Mouse (Mus musculus) CD8-positive naive resting alpha-beta T cell, adult 2 months (primary cell): ENCODE measurements around the gene Zkscan5.
"Not testable (repeated sequence)": the region's sequence is repeated elsewhere in the genome, so short reads cannot be mapped to it uniquely, and the experiment has no call there.

ENCODE experiments used
- DNase-seq, 2 experiments: peaks; one replicate each; pipeline ENCODE4 v3.0.0; 2022; ENCODE audit warnings: low read depth in 2 of 2, low spot score in 2 of 2

Gene Zkscan5

GRCm38 (mm10) chr5:145203936-145204691 lies at the start of gene Zkscan5:
Gene Zkscan5 (plus strand): TSS chr5:145204562.
- peak; percentile 94 to 96 for DNase-seq

GRCm38 (mm10) chr5:145161361-145161760 lies 43.0 kb upstream of the Zkscan5 start:
- DNase-seq: no peak

DNA sequence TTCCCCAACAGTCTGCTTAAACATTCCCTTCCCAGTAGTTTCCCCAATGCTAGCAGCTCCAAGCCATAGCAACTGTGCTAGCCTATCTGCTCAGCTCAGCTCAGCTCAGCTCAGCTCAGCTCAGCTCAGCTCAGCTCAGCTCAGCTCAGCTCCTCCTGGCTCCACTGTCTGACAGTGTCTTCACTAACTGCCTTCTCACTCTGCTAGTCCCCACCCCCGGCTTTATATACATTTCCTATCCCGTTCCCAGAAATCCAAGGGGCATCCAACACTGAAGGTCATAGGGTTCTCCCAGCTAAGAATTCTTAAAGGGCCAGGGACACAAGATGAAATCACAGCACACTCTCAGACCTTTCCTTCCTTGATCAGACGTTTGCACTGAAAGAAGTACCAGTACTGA lies 39.7 kb upstream of the Zkscan5 start:
- DNase-seq: no peak

GRCm38 (mm10) chr5:145165184-145165583 lies 39.2 kb upstream of the Zkscan5 start:
- no peak for DNase-seq

- DNase-seq: peak; percentile 97 to 98
Measured at GRCm38 (mm10) chr5:145166536-145167305, 37.6 kb upstream of the Zkscan5 start, which contains the start of the genes Ptcd1 and Cpsf4. Gene Ptcd1 (minus strand): TSS chr5:145167108. Gene Cpsf4 (plus strand): TSS chr5:145167213.

GRCm38 (mm10) chr5:145167306-145167661 lies 37.1 kb upstream of the Zkscan5 start:
- peak in 1 of 2 experiments; percentile 3 for DNase-seq

GRCm38 (mm10) chr5:145178461-145178980 lies 25.8 kb upstream of the Zkscan5 start:
- DNase-seq: no peak

- DNase-seq: no peak
Measured at GRCm38 (mm10) chr5:145185244-145185643, 19.1 kb upstream of the Zkscan5 start.

DNA sequence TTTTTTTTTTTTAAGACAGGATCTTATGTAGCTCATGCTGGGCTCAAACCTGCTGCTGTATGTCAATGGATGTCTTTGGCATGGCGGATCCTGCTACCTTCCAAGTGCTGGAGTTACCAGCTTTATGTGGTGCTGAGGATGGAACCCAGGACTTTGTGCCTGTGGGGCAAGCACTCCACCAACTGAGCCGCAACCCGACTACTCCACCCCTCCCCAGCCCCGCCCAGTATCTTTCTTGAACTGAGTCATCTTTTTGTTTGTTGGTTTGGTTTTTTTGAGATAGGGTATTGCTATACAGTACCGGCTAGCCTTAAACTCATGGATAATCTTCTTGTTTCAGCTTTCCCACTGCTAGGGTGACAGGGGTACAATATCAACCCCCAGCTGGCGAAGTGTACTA lies 14.9 kb upstream of the Zkscan5 start:
- DNase-seq: no peak

DNA sequence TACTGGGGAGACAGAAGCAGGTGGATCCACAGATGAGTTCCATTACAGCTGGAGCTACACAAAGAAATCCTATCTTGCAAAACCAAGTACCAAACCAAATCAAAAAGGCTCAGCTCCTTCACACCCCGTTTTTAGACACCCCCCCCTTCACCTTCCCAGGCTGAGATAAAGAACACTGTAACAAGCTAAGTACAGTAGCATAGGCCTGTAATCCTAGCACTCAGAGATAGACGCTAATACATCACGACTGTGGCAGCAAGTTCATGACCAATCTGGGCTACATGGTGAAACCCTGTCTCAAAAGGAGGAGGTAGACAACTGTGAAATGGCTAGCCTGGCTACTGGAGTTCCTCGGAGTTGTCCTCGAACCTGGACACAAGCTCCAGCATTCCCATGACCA lies 14.0 kb upstream of the Zkscan5 start:
- DNase-seq: no peak

DNA sequence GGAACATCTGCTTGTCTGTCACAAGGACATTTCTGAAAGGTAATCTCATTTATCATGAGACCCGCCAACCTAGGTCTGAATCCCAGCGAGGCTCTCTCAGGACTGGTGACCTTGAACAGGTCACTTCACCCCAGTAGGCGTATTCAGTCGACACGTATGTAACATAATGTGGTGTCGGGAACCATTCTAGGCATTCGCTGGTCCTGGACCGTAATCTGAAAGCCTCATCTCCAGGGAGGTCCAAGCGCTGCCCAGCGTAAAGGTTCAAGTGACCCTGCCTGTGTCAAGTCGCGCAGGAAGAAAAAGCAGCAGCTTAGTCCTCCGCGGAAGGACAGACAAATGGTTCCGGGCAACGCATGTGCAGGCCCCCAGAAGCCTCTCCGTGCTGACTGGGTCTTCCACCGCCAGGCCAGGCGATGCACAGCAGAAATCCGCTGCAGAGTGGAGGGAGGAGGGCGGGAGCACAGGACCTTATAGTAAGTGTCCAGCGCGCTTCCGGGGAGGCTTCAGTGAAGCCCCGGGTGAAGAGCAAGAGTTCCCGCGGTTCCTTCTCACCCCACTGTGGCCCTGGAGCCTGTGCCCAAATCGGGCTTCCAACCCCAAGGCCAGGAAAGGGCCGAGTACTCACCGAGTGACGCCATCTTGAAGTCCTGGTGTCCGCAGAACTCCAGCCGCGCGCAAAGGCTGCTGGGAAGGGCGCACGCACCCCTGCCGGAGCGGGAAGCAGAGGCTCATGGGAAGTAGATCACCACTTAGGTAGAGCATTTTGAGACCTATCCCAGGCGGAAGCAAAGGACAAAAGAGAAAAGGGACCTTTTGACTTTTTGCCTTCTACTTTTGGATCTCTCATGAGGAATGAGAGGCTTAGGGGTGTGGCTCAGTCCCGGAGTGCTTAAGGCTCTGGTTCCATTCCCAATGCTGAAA lies 13.2 kb upstream of the Zkscan5 start:
- DNase-seq: peak; percentile 65 to 72

DNA sequence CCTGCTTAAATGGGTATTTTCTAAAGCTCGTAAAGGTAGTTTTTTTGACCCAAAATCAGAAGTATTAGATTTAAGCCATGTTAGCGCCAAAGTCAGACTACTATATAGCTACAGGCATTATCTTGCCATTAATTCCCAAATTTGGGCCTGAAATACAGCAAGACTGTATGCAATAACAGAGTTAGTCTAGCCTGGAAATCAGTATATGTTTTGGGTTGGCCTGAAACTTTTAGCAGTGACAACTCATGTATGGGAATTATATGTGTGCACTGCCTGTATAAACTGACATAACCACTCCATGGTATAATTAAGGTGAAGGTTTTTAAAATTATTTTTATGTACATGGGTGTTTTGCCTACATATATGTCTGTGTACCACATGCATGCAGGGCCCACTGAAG lies 12.4 kb upstream of the Zkscan5 start, which contains the start of gene Atp5j2:
Gene Atp5j2, minus strand, starts transcription at position 101 of the 400 bp plus-strand sequence.
- no peak for DNase-seq

- no peak for DNase-seq
Measured at GRCm38 (mm10) chr5:145200387-145200786, 4.0 kb upstream of the Zkscan5 start.

GRCm38 (mm10) chr5:145201321-145201991 lies 2.9 kb upstream of the Zkscan5 start, which contains the start of gene Zkscan14:
Gene Zkscan14 (minus strand): TSS chr5:145201868.
- DNase-seq: peak; percentile 67 to 79

GRCm38 (mm10) chr5:145202446-145202845 lies 1.9 kb upstream of the Zkscan5 start:
- DNase-seq: no peak

DNA sequence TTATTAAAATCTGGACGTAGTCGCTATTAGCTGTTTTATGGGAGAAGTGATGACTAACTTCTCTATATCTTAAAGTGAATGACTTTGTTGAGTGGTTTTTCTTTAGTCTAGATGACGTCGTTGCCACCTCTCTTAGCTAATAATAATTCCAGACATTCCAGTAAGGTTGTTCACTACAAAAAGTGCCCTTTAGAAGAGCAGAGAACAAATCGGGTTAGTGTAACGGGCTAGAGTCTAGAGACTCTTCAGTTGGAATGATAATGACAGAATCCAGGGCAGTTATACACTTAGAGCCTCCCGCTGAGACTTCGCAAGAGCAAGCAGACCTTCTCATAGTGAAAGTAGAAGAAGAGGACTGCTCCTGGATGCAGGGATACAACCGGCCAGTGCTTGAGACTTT lies 679 bp downstream of the Zkscan5 start:
- no peak for DNase-seq

- no peak for DNase-seq
Measured at GRCm38 (mm10) chr5:145207385-145207784, 3.0 kb downstream of the Zkscan5 start.

DNA sequence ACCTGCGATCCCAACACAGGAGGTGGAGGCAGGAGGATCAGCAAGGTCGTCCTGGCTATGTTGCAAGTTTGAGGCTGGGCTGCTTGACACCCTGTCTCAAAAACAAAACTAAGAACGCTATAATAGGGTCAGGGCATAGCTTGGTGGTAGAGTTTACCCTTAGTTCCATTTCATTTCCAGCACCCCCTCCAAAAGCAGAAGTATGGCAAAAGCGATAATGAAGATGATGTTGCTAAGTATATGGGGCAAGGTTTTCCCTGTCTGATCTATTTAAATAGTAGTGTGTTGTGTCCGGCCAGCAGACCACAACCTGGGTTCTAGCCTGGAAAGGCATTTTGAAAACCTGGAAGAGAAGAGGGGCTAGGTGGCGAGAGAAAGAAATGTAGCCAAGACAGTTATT lies 3.6 kb downstream of the Zkscan5 start:
- no peak for DNase-seq

- DNase-seq: not testable (repeated sequence)
Measured at GRCm38 (mm10) chr5:145208391-145208790, 4.0 kb downstream of the Zkscan5 start.

DNA sequence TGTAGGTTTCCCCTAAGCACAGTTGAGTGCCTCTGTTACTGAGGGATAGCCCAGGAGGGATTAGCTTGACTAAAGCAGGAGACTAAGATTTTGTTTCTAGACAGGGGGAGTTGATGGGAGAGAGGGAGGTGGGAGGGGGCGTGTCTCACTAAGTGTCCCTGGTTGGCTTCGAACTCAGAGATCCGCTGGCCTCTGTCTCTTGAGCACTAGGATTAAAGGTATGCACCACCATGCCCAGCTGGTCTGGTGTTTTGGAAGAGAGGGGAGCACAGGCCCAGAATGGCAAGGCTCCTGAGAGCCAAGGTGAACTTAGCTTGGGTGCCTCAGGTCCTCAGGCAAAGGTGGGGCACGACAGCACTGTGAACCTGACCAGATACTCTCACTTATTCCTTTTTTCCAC lies 7.0 kb downstream of the Zkscan5 start:
- no peak for DNase-seq
